Mouse (Mus musculus): ENCODE results near the gene 1700023F06Rik.
"Not testable (repeated sequence)": the region's sequence is repeated elsewhere in the genome, so short reads cannot be mapped to it uniquely, and the experiment has no call there.

The 1700023F06Rik gene

DNA sequence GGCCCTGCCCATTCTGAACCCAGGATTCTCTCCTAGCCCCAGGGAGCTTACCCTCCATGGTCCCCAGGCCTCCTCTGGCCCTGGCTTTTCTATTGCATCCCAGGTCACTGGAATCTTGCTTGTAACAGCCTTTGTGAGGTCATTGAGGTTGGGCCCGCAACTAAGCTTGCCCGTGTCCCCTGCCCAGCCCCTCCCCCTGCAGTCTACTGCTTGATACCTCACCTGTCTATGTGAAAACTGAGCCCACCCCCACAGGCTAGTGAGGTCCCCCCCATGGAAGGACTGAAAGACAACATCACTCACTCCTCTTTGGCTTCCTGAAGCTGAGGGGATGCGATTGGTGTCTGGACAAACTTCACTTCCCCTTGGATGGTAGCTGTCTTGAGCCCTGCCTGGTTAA is at the start of gene 1700023F06Rik:
Gene 1700023F06Rik (minus strand): TSS at position 101 of the 400 bp plus-strand sequence.
- DNase-seq: no peak

DNA sequence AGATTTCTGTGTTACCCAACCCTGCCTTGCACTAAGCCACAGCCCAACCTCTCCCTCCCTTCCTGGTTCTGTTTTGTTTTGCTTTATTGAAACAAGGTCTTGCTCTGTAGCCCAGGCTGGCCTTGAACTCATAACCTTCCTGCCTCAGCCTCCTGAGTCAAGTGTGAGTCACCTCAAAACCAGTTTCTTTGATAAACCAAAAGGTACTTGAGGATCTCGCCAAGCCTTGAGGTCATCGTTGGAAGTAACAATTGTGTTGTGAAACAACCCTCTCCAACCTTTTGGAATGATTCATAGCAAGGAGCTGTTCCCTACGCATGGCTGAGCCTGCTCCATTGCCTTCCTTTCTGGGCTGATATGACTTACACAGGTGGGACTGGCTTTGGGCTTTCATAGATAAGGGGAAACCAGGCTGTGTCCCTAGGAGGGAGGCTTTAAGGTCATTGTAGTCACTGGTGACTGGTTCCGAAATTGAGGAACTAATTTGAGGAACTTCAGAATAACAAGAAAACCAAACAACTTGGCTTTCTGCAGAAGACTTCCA is 49.7 kb upstream of the 1700023F06Rik start:
- DNase-seq: no peak

DNA sequence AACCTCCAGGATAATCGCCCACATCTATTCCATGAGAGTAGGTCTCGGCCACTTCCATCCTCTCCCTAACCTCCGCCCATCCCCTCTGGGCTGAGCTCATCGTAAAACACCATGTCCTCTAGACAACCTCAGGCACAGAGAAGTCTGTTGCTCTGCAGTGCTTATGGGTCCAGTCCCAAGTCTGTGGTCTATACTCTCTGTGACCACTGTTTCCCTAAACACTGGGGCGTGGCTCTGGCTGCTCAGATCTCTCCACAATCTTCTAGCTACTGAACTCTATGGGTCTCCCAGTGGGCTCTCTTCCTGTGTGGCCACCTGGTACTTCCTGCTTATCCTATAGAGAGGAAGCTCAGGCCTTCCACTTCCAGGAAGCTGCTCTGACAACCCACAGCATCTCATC is 45.2 kb upstream of the 1700023F06Rik start:
- DNase-seq: no peak

DNA sequence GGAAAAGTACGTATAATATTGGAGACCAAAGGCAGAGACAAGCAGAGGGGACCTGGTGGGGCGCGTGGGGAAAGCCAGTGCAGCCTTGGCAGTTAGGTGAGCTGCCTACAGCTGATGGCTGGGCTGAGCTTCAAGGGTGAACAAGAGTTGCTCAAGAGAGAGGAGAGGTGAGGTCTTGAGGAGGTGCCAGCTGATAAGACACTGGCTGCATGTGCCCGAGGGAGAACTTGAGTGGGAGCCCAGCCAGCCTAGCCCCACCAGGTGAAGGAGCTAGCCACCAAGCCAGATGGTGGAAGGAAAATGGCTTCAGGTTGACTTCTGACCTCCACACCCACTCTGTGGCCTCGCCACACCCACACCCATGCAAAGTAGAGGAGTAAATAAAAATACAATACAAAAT is 44.0 kb upstream of the 1700023F06Rik start:
- DNase-seq: no peak

DNA sequence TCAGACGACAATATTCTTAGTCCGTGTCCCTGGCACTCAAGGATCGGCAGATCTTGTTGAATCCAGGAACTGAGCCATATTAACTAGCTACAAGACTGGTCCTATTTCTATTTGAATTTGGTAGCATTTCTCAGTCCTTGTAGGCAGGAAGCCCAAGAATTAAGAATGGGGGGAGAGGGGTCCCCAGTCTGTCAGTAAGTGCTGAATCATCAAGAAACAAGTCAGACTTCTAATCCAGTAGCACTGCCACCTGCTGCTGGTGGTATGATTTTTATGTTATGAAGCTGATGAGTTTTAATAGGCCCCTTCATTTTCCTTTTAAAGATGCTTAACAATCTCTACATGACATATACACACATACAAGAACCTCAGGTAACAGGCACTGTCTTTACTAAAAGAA is 42.0 kb upstream of the 1700023F06Rik start:
- DNase-seq: no peak

DNA sequence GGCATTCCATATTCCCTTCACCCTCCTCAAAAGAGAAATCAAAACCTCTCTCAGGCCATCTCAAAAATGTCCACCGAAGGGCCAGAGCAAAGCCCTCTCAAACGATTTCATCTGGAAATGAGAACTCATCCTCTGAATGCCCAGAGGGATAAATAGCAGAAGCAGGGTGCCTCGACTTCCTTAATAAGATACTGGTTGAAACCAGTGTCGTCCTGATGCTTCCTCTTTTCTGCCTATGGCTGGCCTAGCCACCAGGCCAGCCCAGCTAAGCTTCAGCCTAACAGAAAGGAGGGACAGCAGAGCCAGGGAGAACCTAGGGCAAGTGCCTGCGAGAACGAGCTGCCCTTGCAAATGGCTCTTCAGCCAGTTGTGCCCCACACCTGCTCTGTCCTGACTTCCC is 41.2 kb upstream of the 1700023F06Rik start:
- DNase-seq: no peak

DNA sequence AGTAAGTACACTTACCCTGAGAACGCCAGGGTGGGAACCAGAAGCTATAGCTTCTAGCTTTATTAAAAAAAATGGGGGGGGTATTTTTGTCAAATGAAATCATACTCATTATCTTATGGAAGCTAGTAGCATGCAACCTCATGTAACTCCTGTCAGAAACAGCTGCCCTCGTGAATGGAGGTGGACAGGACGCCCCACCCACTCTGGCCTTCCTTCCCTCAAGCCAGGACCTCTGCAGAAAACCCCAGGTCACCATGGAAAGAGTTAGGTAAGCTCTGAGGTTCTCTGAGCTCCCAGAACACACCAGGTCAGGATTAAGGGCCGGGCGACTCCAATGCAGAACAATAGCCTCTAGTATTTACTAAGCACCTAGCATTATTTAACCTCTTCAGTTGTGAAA is 40.5 kb upstream of the 1700023F06Rik start:
- DNase-seq: no peak

DNA sequence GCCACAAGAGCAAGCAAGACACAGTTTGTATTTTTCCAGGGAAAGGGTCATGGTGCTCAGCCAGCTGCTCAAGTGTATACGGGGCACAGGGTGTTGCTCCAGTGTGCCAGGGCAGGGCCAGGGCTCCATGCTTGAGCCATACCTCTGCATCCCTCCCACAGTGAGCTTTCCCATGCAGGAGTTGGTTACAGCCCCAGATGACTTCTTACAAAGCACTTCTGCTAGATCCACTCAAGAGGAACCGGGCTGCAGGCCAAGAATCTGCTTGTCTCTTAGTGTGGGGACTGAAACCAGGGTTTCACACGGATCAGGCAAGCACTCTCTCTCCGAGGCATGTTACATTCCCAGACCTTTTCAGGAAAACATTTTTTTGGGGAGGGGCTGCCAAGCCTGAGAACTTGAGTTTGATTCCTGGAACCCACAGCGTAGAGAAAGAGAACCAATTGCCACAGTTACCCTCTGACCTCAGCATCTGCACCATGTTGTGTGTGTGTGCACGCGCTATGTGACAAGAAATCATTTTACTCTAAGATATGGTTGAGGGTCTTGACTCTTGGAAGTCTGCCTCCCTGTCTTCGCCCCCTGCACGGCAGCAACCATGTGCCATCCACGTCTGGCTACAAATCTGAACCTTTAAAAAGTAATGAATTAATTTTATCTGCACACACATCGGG is 39.3 kb upstream of the 1700023F06Rik start:
- DNase-seq: no peak

DNA sequence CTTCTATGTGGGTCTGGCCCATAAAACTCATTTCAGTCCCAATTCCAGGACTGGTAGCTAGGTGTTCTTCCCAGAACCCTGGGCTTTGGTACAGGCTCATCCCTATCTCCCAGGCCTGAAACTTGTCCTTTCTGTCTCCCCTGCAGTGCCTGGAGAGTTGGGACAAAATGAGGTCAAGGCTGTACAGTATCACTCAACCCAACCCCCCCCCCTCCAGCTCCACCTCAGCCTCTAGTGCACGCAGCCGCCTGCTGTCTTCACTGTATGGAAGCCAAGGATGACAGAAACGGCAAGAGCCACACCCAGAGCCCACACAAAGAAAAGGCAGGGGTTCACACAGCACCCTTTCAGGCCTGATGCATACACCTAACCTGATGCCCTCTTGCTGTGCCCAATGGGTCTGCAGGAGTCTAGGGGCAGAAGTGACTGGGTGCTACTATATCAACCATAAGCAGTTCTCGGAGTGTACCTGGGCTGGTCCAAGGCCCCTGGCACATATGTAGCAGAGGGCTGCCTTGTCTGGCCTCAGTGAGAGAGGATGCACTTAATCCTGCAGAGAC is 38.5 kb upstream of the 1700023F06Rik start:
- DNase-seq: no peak

DNA sequence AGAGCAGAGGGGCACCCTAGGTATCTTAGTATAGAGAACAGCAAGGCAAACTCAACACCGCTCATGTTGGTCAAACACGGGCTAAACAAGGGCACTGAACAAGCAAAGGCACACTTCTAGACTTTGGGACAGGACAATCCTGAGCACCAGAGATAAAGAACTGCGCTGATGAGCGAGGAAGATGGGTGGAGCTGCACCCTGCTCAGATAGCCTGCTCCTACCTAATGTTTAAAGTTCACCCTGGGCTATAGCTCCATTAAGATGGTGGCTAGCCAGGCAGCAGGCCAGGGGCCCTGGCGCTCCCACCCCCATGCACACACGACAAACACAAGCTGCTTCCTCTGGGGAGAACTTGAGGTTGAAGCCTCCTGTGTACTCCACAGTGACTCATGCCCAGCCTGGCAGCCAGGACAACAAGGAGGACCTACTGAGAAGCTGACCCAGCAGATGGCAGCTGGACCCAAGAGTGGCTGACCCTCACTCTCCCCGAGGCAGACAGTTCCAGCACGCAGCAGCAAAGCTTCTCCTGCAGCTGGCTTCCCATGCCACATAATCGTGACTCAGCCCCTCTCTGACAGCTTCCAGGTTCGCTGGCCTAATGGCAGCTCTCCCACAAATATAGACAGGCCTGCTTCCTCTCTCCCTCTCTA is 37.8 kb upstream of the 1700023F06Rik start:
- DNase-seq: no peak

DNA sequence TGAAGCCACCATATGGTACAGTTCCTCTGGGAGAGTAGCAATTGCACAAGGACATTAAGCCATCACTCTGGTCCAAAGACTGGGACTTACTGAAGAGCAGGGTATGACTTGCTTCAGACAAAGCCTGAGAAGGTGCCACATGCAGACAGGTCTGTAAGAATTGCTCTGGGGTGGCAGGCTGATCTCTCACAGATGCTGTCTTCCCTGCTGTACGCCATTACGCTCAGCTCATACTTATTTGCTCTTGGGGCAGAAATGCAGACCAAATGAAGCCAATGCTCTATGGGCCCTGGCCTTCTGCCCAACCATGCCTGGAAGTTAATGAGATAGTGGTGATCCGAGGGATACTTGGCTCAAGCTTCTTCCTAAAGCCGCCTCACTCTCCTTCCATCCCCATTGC is 36.5 kb upstream of the 1700023F06Rik start:
- DNase-seq: no peak

DNA sequence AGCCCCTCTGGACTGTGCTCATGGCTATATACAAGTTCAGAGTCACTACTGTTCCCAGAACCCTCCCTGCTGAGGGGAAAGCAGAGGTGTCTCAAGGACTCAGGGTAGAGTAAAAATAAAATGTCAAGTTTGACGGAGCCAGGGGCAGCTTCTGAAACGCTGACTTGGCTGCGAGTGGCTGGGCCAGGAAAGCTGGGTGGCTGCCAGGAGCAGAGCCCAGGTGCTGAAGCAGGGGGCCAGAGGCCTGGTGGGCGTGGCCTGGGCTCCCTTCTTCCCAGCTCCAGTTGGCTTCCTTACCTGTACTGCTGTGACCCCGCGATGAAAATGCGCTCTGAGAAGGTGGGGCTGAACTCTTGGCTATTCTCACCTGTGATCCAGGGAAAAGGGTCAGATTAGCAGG is 32.4 kb upstream of the 1700023F06Rik start:
- DNase-seq: no peak

DNA sequence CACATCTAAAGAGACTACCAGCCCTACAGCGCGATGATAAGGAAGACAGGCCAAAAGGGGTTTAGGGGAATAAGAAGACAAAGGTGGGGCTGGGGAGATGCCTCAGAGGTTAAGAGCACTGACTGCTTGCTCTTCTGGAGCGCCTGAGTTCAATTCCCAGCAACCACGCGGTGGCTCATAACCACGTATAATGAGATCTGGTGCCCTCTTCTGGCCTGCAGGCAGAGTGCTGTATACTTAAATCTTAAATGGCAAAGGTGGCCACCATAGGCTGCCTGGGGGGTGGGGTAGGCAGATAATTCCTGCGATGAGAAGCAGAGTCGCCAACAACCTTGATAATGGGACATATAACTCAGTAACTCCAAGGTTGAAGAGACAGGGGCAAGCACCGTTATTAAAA is 29.4 kb upstream of the 1700023F06Rik start:
- no peak for DNase-seq

DNA sequence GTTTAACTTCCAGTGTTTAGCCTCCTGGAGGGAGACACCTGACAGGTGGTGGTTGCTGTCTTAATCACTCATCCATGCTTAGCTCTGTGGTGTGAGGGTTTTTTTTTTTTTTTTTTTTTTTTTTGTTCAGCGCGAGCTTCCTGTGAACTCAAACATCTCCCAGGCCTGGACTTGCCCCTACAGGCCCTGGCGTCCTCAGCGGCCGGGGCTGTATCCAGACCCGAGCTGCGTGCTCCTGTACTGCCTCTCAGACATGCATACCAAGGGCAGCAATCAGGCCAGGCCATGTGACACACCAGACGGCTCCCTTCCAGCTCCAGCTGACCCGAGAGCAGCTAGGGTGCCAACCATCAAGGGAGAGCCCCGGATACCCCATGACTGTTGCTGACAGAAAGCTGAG is 28.5 kb upstream of the 1700023F06Rik start:
- no peak for DNase-seq

DNA sequence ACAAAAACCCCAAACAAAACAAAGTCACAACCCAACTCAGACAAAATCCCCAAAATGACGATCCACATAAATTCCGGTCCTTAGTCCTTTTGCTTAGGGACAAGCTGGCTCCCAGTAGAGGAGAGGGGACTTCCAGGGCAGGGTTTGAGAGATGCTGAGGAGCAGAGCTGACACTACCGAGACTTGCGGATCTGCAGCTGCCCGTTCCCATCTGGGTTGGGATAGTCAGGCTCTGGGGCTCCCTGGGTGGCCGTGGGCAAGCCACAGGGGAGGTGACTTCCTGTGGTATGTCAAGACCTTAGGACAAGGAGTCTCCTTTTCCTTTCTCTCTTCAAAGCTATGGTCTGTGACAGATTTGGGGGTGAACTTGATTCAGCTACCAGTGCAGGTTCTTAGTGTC is 28.1 kb upstream of the 1700023F06Rik start:
- no peak for DNase-seq

DNA sequence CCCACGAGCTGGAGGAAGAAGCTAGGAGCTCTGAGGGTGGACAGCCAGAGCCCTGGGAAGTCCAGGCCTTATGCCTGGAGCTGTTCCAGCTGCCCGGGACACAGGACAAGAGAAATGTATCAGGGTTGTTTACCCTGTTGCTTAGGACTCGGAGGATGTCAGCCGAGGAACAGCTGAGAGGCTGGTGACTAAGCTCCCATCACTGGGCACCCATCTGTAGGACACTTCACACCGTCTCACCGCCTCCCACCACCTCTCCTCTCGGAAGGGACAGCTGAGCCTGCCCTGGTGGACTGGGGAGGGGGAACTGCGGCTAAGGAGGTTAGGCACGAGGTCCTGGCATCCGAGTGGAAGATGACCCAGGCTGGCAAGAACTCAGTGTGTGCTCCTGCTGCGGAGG is 27.3 kb upstream of the 1700023F06Rik start:
- DNase-seq: no peak

DNA sequence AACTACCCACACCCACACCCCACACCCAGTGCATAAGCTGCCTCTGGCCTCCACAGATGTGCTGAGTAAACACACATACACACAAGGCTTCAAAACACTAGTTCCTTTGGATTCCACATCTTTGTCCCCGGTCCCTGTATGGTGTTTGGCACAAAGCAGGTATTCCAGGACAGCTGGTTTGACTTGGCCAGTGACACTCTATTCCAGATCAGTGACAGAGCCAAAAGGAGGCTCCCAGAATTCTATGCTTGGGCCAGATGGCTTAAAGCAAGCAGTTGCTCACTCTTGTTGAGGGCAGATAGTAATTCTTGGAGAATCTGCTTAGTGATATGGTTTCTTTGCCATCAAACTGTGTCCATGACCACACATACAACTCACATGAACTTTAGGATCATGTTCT is 26.1 kb upstream of the 1700023F06Rik start:
- DNase-seq: no peak

DNA sequence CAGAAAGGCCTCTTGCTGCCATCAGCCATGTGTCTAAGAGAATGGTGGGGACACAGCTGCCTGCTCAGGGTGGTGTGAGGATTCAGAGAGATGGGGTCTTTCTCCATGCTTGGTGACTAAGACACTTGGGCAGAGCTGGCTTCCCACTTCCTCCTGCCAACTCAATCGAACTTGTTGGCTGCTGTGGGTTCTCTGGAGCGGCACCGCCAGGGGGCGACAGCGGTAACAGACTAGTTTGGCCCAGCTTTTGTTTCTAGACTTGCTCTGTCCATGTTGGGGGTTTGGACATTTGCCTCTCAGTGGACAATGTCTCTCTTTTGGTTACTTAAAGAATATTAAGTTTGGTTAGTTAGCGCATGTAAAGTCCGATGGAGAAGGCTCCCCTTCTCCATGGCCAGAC is 24.6 kb upstream of the 1700023F06Rik start:
- DNase-seq: peak; percentile 81 to 85

DNA sequence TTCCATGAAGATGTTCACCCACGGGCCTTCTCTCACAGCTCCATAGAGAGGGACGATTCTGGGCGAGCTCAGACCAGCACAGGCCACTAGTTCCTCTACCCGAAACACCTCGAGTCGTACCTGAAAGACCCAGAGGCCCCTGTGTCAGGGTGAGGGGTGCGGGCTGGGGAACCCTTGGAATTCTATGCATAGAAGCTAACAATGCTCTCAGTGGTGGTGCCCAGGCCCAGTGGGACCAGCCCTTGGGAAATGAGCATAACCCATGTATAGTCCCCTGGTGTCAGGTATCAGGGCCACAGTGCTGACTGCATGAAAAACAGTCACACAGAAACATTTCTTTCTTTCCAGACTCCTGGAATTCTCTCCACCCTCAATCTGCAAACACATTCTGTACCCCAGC is 23.0 kb upstream of the 1700023F06Rik start:
- no peak for DNase-seq

DNA sequence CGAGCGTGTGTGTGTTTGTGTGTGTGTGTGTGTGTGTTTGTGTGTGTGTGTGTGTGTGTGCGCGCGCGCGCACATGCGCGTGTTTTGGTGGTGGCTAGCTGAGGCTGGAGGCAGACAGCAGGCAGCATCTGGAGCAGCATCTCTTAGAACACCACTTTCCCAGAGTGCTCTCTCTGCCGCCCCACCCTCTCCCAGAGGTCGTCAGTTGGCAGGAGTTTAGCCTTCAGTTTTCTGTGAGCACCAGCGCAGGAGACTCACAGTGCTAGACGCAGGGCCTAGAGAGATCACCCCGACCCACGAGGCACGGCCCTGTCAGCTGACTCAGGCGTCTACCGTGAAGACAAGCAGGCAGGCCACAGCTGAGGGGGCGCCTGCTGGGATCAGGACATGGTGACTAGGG is 22.3 kb upstream of the 1700023F06Rik start:
- DNase-seq: no peak

DNA sequence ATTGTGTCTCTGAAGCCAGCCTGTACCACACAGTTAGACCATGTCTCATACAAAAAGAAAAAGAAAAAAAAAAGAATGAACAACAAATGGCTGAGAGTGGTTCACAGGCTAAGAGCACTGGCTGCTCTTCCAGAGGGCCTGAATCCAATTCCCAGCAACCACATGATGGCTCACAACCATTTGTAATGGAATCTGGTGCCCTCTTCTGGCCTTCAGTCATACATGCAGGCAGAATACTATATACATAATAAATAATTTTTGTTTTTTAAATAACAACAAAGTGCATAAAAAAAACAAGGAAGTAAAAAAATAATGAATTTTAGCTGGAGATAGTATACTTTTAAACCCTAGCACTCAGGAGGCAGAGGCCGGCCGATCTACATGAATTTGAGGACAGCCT is 21.2 kb upstream of the 1700023F06Rik start:
- no peak for DNase-seq

DNA sequence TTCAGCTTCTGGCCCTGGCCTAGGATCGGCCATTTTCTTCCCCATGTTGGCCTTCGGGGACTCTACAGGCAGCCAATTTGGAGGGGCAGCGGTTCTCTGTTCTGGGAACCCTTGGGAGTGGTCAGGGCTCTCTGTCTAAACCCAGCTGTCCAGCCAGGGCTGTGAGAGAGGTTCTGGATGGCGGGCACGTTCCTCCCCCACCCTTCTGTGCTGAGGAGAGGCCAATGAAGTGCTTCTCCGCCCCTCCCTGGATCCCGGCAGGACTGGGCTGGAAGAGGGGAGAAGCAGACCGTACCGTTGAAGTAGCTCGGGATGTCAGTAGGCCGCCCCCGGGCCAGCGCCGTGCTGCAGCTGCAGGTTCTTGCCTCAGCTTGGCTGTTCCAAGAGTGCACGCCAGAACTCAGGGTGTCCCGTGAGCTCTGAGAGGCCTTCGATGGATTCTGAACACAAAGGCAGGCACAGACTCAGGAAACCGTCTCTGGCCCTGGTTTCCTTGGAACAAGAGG is 15.6 kb upstream of the 1700023F06Rik start:
- no peak for DNase-seq

DNA sequence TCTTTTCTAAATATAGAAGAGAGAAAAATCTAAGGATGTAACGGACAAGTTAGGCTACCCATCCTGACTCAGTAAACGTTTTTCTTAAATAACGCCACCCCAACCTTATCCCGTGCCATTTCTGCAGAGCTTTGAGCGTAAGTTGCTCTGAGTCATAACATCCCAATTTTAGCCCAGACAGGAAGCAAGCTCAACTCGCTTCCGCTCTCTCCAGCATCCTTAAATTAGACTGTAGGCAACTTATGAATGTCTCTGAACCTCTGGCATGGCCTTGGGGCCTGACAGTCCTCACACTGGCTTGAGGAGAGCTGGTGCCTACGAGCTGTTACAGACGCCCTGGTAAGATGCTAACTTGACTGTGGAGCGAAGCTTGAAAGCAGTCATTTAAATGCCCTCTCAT is 15.1 kb upstream of the 1700023F06Rik start:
- no peak for DNase-seq

DNA sequence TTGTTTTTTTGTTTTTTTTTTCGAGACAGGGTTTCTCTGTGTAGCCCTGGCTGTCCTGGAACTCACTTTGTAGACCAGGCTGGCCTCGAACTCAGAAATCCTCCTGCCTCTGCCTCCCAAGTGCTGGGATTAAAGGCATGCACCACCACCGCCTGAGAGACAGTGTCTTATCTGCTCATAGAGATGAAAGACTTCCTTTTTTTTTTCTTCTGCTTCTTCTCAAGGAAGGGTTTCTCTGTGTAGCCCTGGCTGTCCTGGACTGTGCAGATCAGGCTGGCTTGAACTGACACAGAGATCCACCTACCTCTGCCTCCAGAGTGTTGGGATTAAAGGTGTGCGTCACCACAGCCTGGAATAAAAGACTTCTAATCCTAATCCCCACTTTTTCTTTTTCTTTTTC is 14.4 kb upstream of the 1700023F06Rik start:
- DNase-seq: not testable (repeated sequence)

Data from thymus, postnatal 36 days (tissue).